Mouse (Mus musculus): Measurements from ENCODE around the gene Hnrnpab. TPM values are rescaled to one million over a fixed set of nuclear protein-coding genes. Genes with fewer than 3 reads are reported as not detected.

The Hnrnpab gene
- polyA plus RNA-seq, 1 experiment from 2014 or later: 874 TPM

Other genes starting within 250 kb of the Hnrnpab start
- 15.1 and 16.4 TPM in 2 replicates for gene Phykpl, start 22.1 kb downstream of the Hnrnpab start, polyA plus RNA-seq (2016; fragmentation: Nextera tagmentation; extraction: Ambion mirVana)
- 126 and 131 TPM in 2 replicates for gene Nhp2, start 12.9 kb upstream of the Hnrnpab start, polyA plus RNA-seq (2016; fragmentation: Nextera tagmentation; extraction: Ambion mirVana)
- 43.4 and 44.7 TPM in 2 replicates for gene Rmnd5b, start 29.0 kb upstream of the Hnrnpab start, polyA plus RNA-seq (2016; fragmentation: Nextera tagmentation; extraction: Ambion mirVana)
- gene N4bp3, start 44.0 kb upstream of the Hnrnpab start, polyA plus RNA-seq (2016; fragmentation: Nextera tagmentation; extraction: Ambion mirVana): 9.5 and 10.5 TPM in 2 replicates
- gene D930048N14Rik, start 44.1 kb upstream of the Hnrnpab start, polyA plus RNA-seq (2016; fragmentation: Nextera tagmentation; extraction: Ambion mirVana): 0.66 and 0.91 TPM in 2 replicates
- gene 0610009B22Rik, start 82.0 kb upstream of the Hnrnpab start, polyA plus RNA-seq (2016; fragmentation: Nextera tagmentation; extraction: Ambion mirVana): 95.4 and 101 TPM in 2 replicates
- gene Sec24a, start 156.8 kb upstream of the Hnrnpab start, polyA plus RNA-seq (2016; fragmentation: Nextera tagmentation; extraction: Ambion mirVana): 14.7 and 14.8 TPM in 2 replicates
- gene Sar1b, start 156.8 kb upstream of the Hnrnpab start, polyA plus RNA-seq (2016; fragmentation: Nextera tagmentation; extraction: Ambion mirVana): 115 and 117 TPM in 2 replicates